Mouse (Mus musculus): Measurements from ENCODE around the gene Mmp1b.
"Not testable (repeated sequence)": the region's sequence is repeated elsewhere in the genome, so short reads cannot be mapped to it uniquely, and the experiment has no call there.

Gene Mmp1b

GRCm38 (mm10) chr9:7387947-7388346 lies at the start of gene Mmp1b:
Mmp1b (minus strand) TSS chr9:7388047.
- no peak for DNase-seq (ENCODE audit: low spot score)

GRCm38 (mm10) chr9:7396556-7396955 lies 8.7 kb upstream of the Mmp1b start:
- not testable (repeated sequence) for DNase-seq (ENCODE audit: low spot score)

GRCm38 (mm10) chr9:7354535-7354934 lies 33.3 kb downstream of the Mmp1b start:
- DNase-seq (ENCODE audit: low spot score), result no peak

- no peak for DNase-seq (ENCODE audit: low spot score)
Observed at GRCm38 (mm10) chr9:7345513-7345912, 42.3 kb downstream of the Mmp1b start.

GRCm38 (mm10) chr9:7344107-7344506 lies 43.7 kb downstream of the Mmp1b start, which contains the start of gene Mmp12:
Mmp12 (plus strand) TSS chr9:7344381.
- no peak for DNase-seq (ENCODE audit: low spot score)

- no peak for DNase-seq (ENCODE audit: low spot score)
Observed at GRCm38 (mm10) chr9:7336740-7337483, 50.9 kb downstream of the Mmp1b start.

GRCm38 (mm10) chr9:7335766-7336680 lies 51.8 kb downstream of the Mmp1b start:
- DNase-seq (ENCODE audit: low spot score), result no peak

GRCm38 (mm10) chr9:7331847-7332246 lies 56.0 kb downstream of the Mmp1b start:
- no peak for DNase-seq (ENCODE audit: low spot score)

All from urinary bladder, postnatal 14 days (tissue).